Mouse (Mus musculus): ENCODE measurements around the gene Fnip2.

Fnip2 gene

GRCm38 (mm10) chr3:79564875-79565606 is 2.6 kb downstream of the Fnip2 start:
- no peak for DNase-seq (ENCODE audit: low spot score in 2 of 2)

- DNase-seq (ENCODE audit: low spot score in 2 of 2), result no peak
Measured at GRCm38 (mm10) chr3:79563511-79563910, 4.1 kb downstream of the Fnip2 start.

GRCm38 (mm10) chr3:79561784-79562715 is 5.5 kb downstream of the Fnip2 start:
- no peak for DNase-seq (ENCODE audit: low spot score in 2 of 2)

GRCm38 (mm10) chr3:79560555-79560954 is 7.0 kb downstream of the Fnip2 start:
- DNase-seq (ENCODE audit: low spot score in 2 of 2), result no peak

- no peak for DNase-seq (ENCODE audit: low spot score in 2 of 2)
Measured at GRCm38 (mm10) chr3:79559773-79560045, 7.9 kb downstream of the Fnip2 start.

- DNase-seq (ENCODE audit: low spot score in 2 of 2), result no peak
Measured at GRCm38 (mm10) chr3:79559021-79559772, 8.4 kb downstream of the Fnip2 start.

- DNase-seq (ENCODE audit: low spot score in 2 of 2), result no peak
Measured at GRCm38 (mm10) chr3:79555061-79555460, 12.5 kb downstream of the Fnip2 start.

GRCm38 (mm10) chr3:79553779-79554178 is 13.8 kb downstream of the Fnip2 start:
- DNase-seq (ENCODE audit: low spot score in 2 of 2), result no peak

- no peak for DNase-seq (ENCODE audit: low spot score in 2 of 2)
Measured at GRCm38 (mm10) chr3:79551826-79552552, 15.6 kb downstream of the Fnip2 start.

GRCm38 (mm10) chr3:79549751-79550393 is 17.7 kb downstream of the Fnip2 start:
- no peak for DNase-seq (ENCODE audit: low spot score in 2 of 2)

GRCm38 (mm10) chr3:79548681-79549437 is 18.7 kb downstream of the Fnip2 start:
- no peak for DNase-seq (ENCODE audit: low spot score in 2 of 2)

- no peak for DNase-seq (ENCODE audit: low spot score in 2 of 2)
Measured at GRCm38 (mm10) chr3:79542585-79542984, 25.0 kb downstream of the Fnip2 start.

GRCm38 (mm10) chr3:79539656-79540055 is 27.9 kb downstream of the Fnip2 start:
- DNase-seq (ENCODE audit: low spot score in 2 of 2), result no peak

- DNase-seq (ENCODE audit: low spot score in 2 of 2), result no peak
Measured at GRCm38 (mm10) chr3:79539124-79539523, 28.5 kb downstream of the Fnip2 start.

GRCm38 (mm10) chr3:79538342-79538741 is 29.3 kb downstream of the Fnip2 start:
- no peak for DNase-seq (ENCODE audit: low spot score in 2 of 2)

- DNase-seq (ENCODE audit: low spot score in 2 of 2), result no peak
Measured at GRCm38 (mm10) chr3:79537626-79538203, 29.9 kb downstream of the Fnip2 start.

GRCm38 (mm10) chr3:79537023-79537422 is 30.6 kb downstream of the Fnip2 start:
- no peak for DNase-seq (ENCODE audit: low spot score in 2 of 2)

GRCm38 (mm10) chr3:79531581-79532271 is 35.9 kb downstream of the Fnip2 start:
- DNase-seq (ENCODE audit: low spot score in 2 of 2), result no peak

- DNase-seq (ENCODE audit: low spot score in 2 of 2), result no peak
Measured at GRCm38 (mm10) chr3:79529499-79530096, 38.0 kb downstream of the Fnip2 start.

Measured in cerebellum, postnatal 4 days (tissue).